Mouse (Mus musculus) frontal cortex, adult (tissue): ENCODE measurements around the gene Gm49510.
"Not testable (repeated sequence)": the region's sequence is repeated elsewhere in the genome, so short reads cannot be mapped to it uniquely, and the experiment has no call there.

Experiments
- ATAC-seq: cut with Nextera tagmentation; 2 replicates; pipeline ENCODE4 v1.9.2; 2017; ENCODE audit warnings: mild to moderate bottlenecking, moderate library complexity, mixed read lengths; ENCODE audit not compliant: low TSS enrichment

Gene Gm49510

GRCm38 (mm10) chr15:78877810-78878390 lies 21.6 kb upstream of the Gm49510 start:
- no peak for ATAC-seq

- not testable (repeated sequence) for ATAC-seq
These were observed 20.5 kb upstream of the Gm49510 start for GRCm38 (mm10) chr15:78878792-78879516.

GRCm38 (mm10) chr15:78880432-78880831 lies 19.0 kb upstream of the Gm49510 start:
- ATAC-seq: no peak

- ATAC-seq: no peak
These were observed 17.6 kb upstream of the Gm49510 start for GRCm38 (mm10) chr15:78881828-78882227.

- no peak for ATAC-seq
These were observed 10.0 kb upstream of the Gm49510 start for GRCm38 (mm10) chr15:78889401-78889853.

GRCm38 (mm10) chr15:78892440-78892839 lies 7.0 kb upstream of the Gm49510 start:
- no peak for ATAC-seq

- no peak for ATAC-seq
These were observed 4.7 kb upstream of the Gm49510 start for GRCm38 (mm10) chr15:78894726-78895125.

GRCm38 (mm10) chr15:78895741-78896140 lies 3.7 kb upstream of the Gm49510 start:
- ATAC-seq: no peak

GRCm38 (mm10) chr15:78896149-78896548 lies 3.3 kb upstream of the Gm49510 start:
- ATAC-seq: no peak

- no peak for ATAC-seq
These were observed 2.0 kb upstream of the Gm49510 start for GRCm38 (mm10) chr15:78897488-78897887.

- no peak for ATAC-seq
These were observed 913 bp upstream of the Gm49510 start for GRCm38 (mm10) chr15:78898507-78899001.

- peak; percentile 38; the same call in 1 of the 2 replicates for ATAC-seq
These were observed 495 bp downstream of the Gm49510 start, which contains the start of gene Sh3bp1 for GRCm38 (mm10) chr15:78899740-78900584. Sh3bp1 (plus strand) TSS chr15:78899768.

- no peak for ATAC-seq
These were observed 1.3 kb downstream of the Gm49510 start for GRCm38 (mm10) chr15:78900585-78901421.

GRCm38 (mm10) chr15:78901422-78901789 lies 1.9 kb downstream of the Gm49510 start:
- no peak for ATAC-seq

GRCm38 (mm10) chr15:78903243-78903642 lies 3.8 kb downstream of the Gm49510 start:
- peak; percentile 36; the same call in 1 of the 2 replicates for ATAC-seq

- no peak for ATAC-seq
These were observed 8.9 kb downstream of the Gm49510 start for GRCm38 (mm10) chr15:78908399-78908798.

- no peak for ATAC-seq
These were observed 9.5 kb downstream of the Gm49510 start for GRCm38 (mm10) chr15:78908982-78909381.

- no peak for ATAC-seq
These were observed 12.6 kb downstream of the Gm49510 start for GRCm38 (mm10) chr15:78912040-78912439.

- peak; percentile 79 for ATAC-seq
These were observed 14.2 kb downstream of the Gm49510 start, which contains the start of gene Pdxp for GRCm38 (mm10) chr15:78913632-78914090. Pdxp (plus strand) TSS chr15:78913919.

GRCm38 (mm10) chr15:78914091-78914822 lies 14.8 kb downstream of the Gm49510 start:
- peak; percentile 30 for ATAC-seq
